Mouse (Mus musculus): ENCODE data around the gene Git2.

Git2 gene

DNA sequence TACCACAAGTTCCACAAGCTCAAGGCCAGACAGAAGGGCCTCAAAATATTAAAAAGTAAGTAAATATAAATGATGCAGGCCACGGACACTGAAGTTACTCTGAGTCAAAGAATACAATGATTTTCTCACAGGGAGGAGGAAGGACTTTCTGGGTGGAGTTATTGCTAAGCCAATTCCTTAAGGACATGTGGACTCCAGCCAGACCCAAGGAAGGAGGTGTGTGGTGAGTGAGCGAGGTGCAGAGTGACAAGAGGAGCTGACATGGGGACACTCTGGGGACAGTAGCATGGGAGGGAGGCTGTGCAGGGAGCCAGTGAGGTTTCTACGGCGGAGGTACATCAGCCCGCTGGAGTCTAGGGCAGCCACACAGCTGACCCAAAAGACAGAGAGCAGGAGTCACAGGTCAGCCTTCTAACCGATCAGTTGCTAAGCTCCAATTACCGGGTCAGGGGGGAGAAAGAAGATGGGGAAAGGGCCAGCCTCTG lies 88.5 kb downstream of the Git2 start:
- no peak for DNase-seq (ENCODE audit: low spot score)

DNA sequence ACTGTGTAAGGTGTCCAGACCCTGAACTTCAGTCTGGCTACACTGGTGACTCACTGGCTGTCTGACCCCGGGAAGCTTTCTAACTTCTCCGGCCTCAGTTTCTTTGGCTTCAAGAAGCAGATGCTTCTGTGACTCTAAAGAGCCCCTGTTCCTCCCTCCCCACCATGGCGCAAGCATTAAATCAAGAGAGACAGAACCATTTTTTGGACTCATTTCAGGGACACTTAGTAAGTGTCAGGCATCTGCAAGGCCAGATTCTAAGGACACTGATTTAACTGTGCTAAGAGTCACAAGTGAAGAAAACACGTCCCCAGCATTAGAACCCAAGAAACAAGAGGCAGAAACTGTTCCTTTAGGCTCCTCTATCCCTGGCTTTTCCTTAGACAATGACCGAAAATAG lies 89.3 kb downstream of the Git2 start:
- DNase-seq (ENCODE audit: low spot score) = no peak

GRCm38 (mm10) chr5:114681717-114682116 lies 93.6 kb downstream of the Git2 start:
- no peak for DNase-seq (ENCODE audit: low spot score)

GRCm38 (mm10) chr5:114680676-114681285 lies 94.5 kb downstream of the Git2 start:
- no peak for DNase-seq (ENCODE audit: low spot score)

DNA sequence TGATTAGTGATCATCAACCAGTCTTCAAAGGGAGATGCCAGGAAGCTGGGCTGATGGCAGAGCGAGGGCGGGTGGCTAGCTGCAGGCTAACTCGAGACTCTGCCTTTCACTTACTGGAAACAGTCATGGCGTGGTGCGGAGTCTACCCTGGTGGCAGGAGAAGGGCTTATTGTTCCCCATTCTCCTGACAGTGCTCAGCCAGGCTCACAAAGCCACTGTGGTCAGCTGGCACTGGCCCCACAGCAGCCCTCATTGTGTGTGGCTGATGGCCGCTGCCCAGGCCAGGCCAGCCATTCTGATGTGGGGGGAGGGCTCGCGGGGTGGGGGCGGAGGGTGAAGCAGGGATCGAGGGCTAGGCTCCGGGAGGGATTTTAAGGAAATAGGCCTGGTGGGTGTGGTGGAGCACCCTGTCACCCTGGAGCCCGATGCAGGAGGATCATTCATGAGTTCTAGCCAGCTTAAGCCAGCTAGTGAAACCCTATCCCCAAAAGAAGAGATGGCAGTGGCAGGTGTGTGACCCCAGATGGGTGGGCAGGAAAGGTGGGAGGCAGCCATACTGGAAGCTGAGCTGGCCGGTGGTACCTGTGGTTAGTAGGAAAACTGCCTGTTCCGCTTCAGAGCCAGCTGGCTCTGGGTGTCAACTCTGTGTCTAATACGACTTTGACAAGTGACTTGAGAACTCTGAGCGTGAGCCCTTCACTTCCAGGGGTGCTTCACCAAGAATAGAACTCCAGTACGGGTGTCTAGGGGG lies 95.3 kb downstream of the Git2 start:
- no peak for DNase-seq (ENCODE audit: low spot score)

Data from c-Kit-positive CD71-positive TER-119-positive erythroid progenitor cells, embryonic 14.5 days (primary cell).